Mouse (Mus musculus) right cerebral cortex, postnatal 25 days (tissue): Measurements from ENCODE around the gene Shmt1.
"Not testable (repeated sequence)": the region's sequence is repeated elsewhere in the genome, so short reads cannot be mapped to it uniquely, and the experiment has no call there.

Source experiments
- DNase-seq: peaks from one replicate; pipeline ENCODE4 v3.0.0; 2022

Gene Shmt1

GRCm38 (mm10) chr11:60811618-60812017, at the start of gene Shmt1:
Shmt1 (minus strand) TSS chr11:60811718.
- DNase-seq: not testable (repeated sequence)

- no peak for DNase-seq
Measured at GRCm38 (mm10) chr11:60856587-60856986, 45.1 kb upstream of the Shmt1 start.

- DNase-seq: no peak
Measured at GRCm38 (mm10) chr11:60845415-60845814, 33.9 kb upstream of the Shmt1 start.

GRCm38 (mm10) chr11:60843412-60843811, 31.9 kb upstream of the Shmt1 start:
- no peak for DNase-seq

- DNase-seq: no peak
Measured at GRCm38 (mm10) chr11:60841467-60842200, 30.1 kb upstream of the Shmt1 start.

- no peak for DNase-seq
Measured at GRCm38 (mm10) chr11:60837644-60838406, 26.3 kb upstream of the Shmt1 start.

GRCm38 (mm10) chr11:60836897-60837296, 25.4 kb upstream of the Shmt1 start:
- no peak for DNase-seq

GRCm38 (mm10) chr11:60830433-60831052, 19.0 kb upstream of the Shmt1 start, which contains the start of gene Dhrs7b:
Dhrs7b (plus strand) TSS chr11:60830631.
- peak; percentile 88 for DNase-seq

GRCm38 (mm10) chr11:60828903-60829302, 17.4 kb upstream of the Shmt1 start:
- DNase-seq: no peak

- DNase-seq: no peak
Measured at GRCm38 (mm10) chr11:60827241-60827945, 15.9 kb upstream of the Shmt1 start.

- DNase-seq: no peak
Measured at GRCm38 (mm10) chr11:60826700-60827099, 15.2 kb upstream of the Shmt1 start.

GRCm38 (mm10) chr11:60825191-60825590, 13.7 kb upstream of the Shmt1 start:
- no peak for DNase-seq

GRCm38 (mm10) chr11:60823771-60824170, 12.3 kb upstream of the Shmt1 start:
- DNase-seq: no peak

- no peak for DNase-seq
Measured at GRCm38 (mm10) chr11:60816398-60816797, 4.9 kb upstream of the Shmt1 start.

- peak; percentile 89 for DNase-seq
Measured at GRCm38 (mm10) chr11:60811054-60811460, 461 bp downstream of the Shmt1 start.

GRCm38 (mm10) chr11:60810046-60810965, 1.2 kb downstream of the Shmt1 start:
- no peak for DNase-seq

- DNase-seq: no peak
Measured at GRCm38 (mm10) chr11:60809546-60809945, 2.0 kb downstream of the Shmt1 start.

- DNase-seq: no peak
Measured at GRCm38 (mm10) chr11:60808286-60809070, 3.0 kb downstream of the Shmt1 start.

GRCm38 (mm10) chr11:60800892-60801291, 10.6 kb downstream of the Shmt1 start:
- no peak for DNase-seq

GRCm38 (mm10) chr11:60799977-60800376, 11.5 kb downstream of the Shmt1 start:
- no peak for DNase-seq

- no peak for DNase-seq
Measured at GRCm38 (mm10) chr11:60796342-60796741, 15.2 kb downstream of the Shmt1 start.
